Comparison of ENCODE assay signal across 8 mouse cellular contexts in the genomic region with DNA sequence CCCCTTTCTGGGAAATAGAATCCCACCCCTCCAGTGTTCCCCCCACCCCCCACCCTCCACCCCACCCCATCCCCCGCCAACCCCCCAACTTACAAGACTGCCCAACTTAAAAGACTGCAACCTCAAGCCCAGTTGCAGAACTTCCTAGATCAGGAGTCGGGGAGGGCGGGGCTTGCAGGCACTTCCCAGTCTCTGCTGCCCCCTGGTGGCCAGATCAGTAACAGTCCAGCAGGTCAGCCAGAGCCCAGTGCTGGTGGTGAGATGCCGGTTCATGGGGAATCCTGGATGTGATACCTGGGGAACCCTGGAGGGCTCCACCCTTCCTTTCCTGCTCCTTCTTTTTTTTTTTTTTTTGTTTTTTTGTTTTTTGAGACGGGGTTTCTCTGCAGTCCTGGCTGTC. TPM values are rescaled to one million over a fixed set of nuclear protein-coding genes. Genes with fewer than 3 reads are reported as not detected.
DNase-seq lines count a peak whose midpoint lies in the region; ATAC-seq lines count a peak whose summit lies in the region.

No protein-coding gene starts in this region.

- intact Hi-C loops in gastrocnemius, postnatal 36 days (cut with DNase I), result no loop called here

- peak; percentile 91 for DNase-seq in hindbrain, embryonic 10.5 days (ENCODE audit: low spot score)
- peak; percentile 93 for DNase-seq in embryo, embryonic 11 days
- DNase-seq in gastrocnemius, postnatal 36 days, result peak; percentile 85 to 91
- DNase-seq in kidney, adult 18-20 months, result peak; percentile 93
- peak; percentile 99 for DNase-seq in limb, embryonic 10.5 days (ENCODE audit: low spot score)
- peak; percentile 92 to 95 for DNase-seq in spleen, postnatal 10 days (ENCODE audit: low spot score in 2 of 2)

- no peaks in the 10 kb centered on the region for H3K9me3 ChIP-seq in hindbrain, embryonic 10.5 days
- 0 out of 2 replicates have a peak, but pooled peaks cover 3% of the 10 kb centered on the region for H3K9me3 ChIP-seq in hindbrain, embryonic 13.5 days
- H3K9me3 ChIP-seq in limb, embryonic 10.5 days (replicated peaks), result no peaks in the 10 kb centered on the region
- H3K9me3 ChIP-seq in midbrain, embryonic 13.5 days, result no peaks in the 10 kb centered on the region

- no peak overlapping the region for H3K4me3 ChIP-seq in hindbrain, embryonic 10.5 days
- no peak overlapping the region for H3K4me3 ChIP-seq in hindbrain, embryonic 13.5 days
- H3K4me3 ChIP-seq in limb, embryonic 10.5 days, result no peak overlapping the region
- H3K4me3 ChIP-seq in midbrain, embryonic 13.5 days (replicated peaks), result no peak overlapping the region

- H3K9ac ChIP-seq in hindbrain, embryonic 13.5 days, result no peak overlapping the region
- no peak overlapping the region for H3K9ac ChIP-seq in midbrain, embryonic 13.5 days (replicated peaks)

- no peak overlapping the region for H3K4me2 ChIP-seq in hindbrain, embryonic 13.5 days
- no peak overlapping the region for H3K4me2 ChIP-seq in midbrain, embryonic 13.5 days (replicated peaks)

- no peaks in the 10 kb centered on the region for H3K27me3 ChIP-seq in hindbrain, embryonic 10.5 days (ENCODE audit: insufficient read depth, poor library complexity, severe bottlenecking)
- no peaks in the 10 kb centered on the region for H3K27me3 ChIP-seq in hindbrain, embryonic 13.5 days
- H3K27me3 ChIP-seq in limb, embryonic 10.5 days (ENCODE audit: low read depth, poor library complexity, severe bottlenecking), result no peaks in the 10 kb centered on the region
- H3K27me3 ChIP-seq in midbrain, embryonic 13.5 days, result no peaks in the 10 kb centered on the region

- peaks cover 12% of the 10 kb centered on the region for H3K4me1 ChIP-seq in hindbrain, embryonic 10.5 days (replicated peaks)
- peaks cover 12% of the 10 kb centered on the region for H3K4me1 ChIP-seq in hindbrain, embryonic 13.5 days (replicated peaks)
- peaks cover 13% of the 10 kb centered on the region for H3K4me1 ChIP-seq in limb, embryonic 10.5 days
- peaks cover 13% of the 10 kb centered on the region for H3K4me1 ChIP-seq in midbrain, embryonic 13.5 days (replicated peaks)

- 1% methylated on average over 5 of the region's 5 CpGs for WGBS in hindbrain, embryonic 10.5 days
- whole genome bisulfite sequencing in hindbrain, embryonic 13.5 days, result 2% methylated on average over 5 of the region's 5 CpGs
- WGBS in limb, embryonic 10.5 days, result 0% methylated on average over 5 of the region's 5 CpGs
- 2% methylated on average over 5 of the region's 5 CpGs for WGBS in midbrain, embryonic 13.5 days

- no peaks in the 10 kb centered on the region for H3K36me3 ChIP-seq in hindbrain, embryonic 10.5 days
- no peaks in the 10 kb centered on the region for H3K36me3 ChIP-seq in hindbrain, embryonic 13.5 days
- H3K36me3 ChIP-seq in limb, embryonic 10.5 days, result no peaks in the 10 kb centered on the region
- no peaks in the 10 kb centered on the region for H3K36me3 ChIP-seq in midbrain, embryonic 13.5 days

- H3K27ac ChIP-seq in hindbrain, embryonic 10.5 days, result no peak overlapping the region
- H3K27ac ChIP-seq in hindbrain, embryonic 13.5 days, result no peak overlapping the region
- no peak overlapping the region for H3K27ac ChIP-seq in limb, embryonic 10.5 days
- no peak overlapping the region for H3K27ac ChIP-seq in midbrain, embryonic 13.5 days

- ATAC-seq in hindbrain, embryonic 13.5 days (ENCODE audit: low FRiP score), result no peak
- ATAC-seq in midbrain, embryonic 13.5 days, result peak; percentile 29

RNA-seq across cellular contexts. Expression of a gene that starts 23.1 kb away (rescaled TPM):
- 3.7 and 5.0 TPM in 2 replicates for polyA plus RNA-seq in hindbrain, embryonic 10.5 days (2016; fragmentation: Nextera tagmentation; extraction: Ambion mirVana)
- 1.3 and 1.6 TPM in 2 replicates for polyA plus RNA-seq in hindbrain, embryonic 13.5 days (2015; fragmentation: Nextera tagmentation; extraction: Ambion mirVana)
- under 1 TPM; 0.59 to 0.61 TPM for total RNA-seq in gastrocnemius, postnatal 36 days (2021)
- 6.0 and 10.0 TPM in 2 replicates for polyA plus RNA-seq in limb, embryonic 10.5 days (2016; fragmentation: Nextera tagmentation; extraction: Ambion mirVana)
- polyA plus RNA-seq in midbrain, embryonic 13.5 days (2015; fragmentation: Nextera tagmentation; extraction: Ambion mirVana), result 0.90 and 1.0 TPM in 2 replicates
